Mouse (Mus musculus): ENCODE measurements at regions not wholly inside any gene's neighbourhood (a gene's known extent, or its start where the extent isn't known, plus 50 kb on each side); places are given as distances from the start of the nearest gene placed in this dataset.

GRCm38 (mm10) chr9:94333450-94333849, 204.4 kb downstream of the 1190002N15Rik start:
- ATAC-seq (ENCODE audit: insufficient number of reproducible peaks, insufficient read depth, low FRiP score, low TSS enrichment, low read depth) = no peak
- no peak overlapping the region for H3K27ac ChIP-seq

GRCm38 (mm10) chr9:94323011-94323410, 214.9 kb downstream of the 1190002N15Rik start:
- Histone ChIP-seq H3K4me1 (replicated peaks) (no peaks in the 10 kb centered on the region), H3K9ac (replicated peaks) (no peak overlapping the region), H3K27ac (no peak overlapping the region), H3K4me2 (no peak overlapping the region), H3K4me3 (replicated peaks) (no peak overlapping the region), H3K36me3 (no peaks in the 10 kb centered on the region), H3K27me3 (no peaks in the 10 kb centered on the region), H3K9me3 (no peaks in the 10 kb centered on the region)
- ATAC-seq (ENCODE audit: insufficient number of reproducible peaks, insufficient read depth, low FRiP score, low TSS enrichment, low read depth) = no peak
- WGBS = 90% methylated on average over 3 of the region's 3 CpGs

More at GRCm38 (mm10) chr9:94333450-94333849, 204.4 kb downstream of the 1190002N15Rik start:
- no peak overlapping the region for H3K4me3 ChIP-seq (replicated peaks)
- H3K9me3 ChIP-seq = no peaks in the 10 kb centered on the region
- 84% methylated on average over 5 of the region's 5 CpGs for WGBS
- H3K9ac ChIP-seq (replicated peaks) = no peak overlapping the region
- H3K4me1 ChIP-seq (replicated peaks) = no peaks in the 10 kb centered on the region
- no peaks in the 10 kb centered on the region for H3K27me3 ChIP-seq
- no peak overlapping the region for H3K4me2 ChIP-seq
- H3K36me3 ChIP-seq = no peaks in the 10 kb centered on the region

- no peaks in the 10 kb centered on the region for H3K4me1 ChIP-seq (replicated peaks)
- no peak overlapping the region for H3K9ac ChIP-seq (replicated peaks)
- H3K9me3 ChIP-seq = no peaks in the 10 kb centered on the region
- no peaks in the 10 kb centered on the region for H3K36me3 ChIP-seq
- no peak overlapping the region for H3K4me3 ChIP-seq (replicated peaks)
- H3K27ac ChIP-seq = no peak overlapping the region
- H3K27me3 ChIP-seq = no peaks in the 10 kb centered on the region
- ATAC-seq (ENCODE audit: insufficient number of reproducible peaks, insufficient read depth, low FRiP score, low TSS enrichment, low read depth) = no peak
- whole genome bisulfite sequencing = 69% methylated on average over 3 of the region's 3 CpGs
- no peak overlapping the region for H3K4me2 ChIP-seq
Observed at GRCm38 (mm10) chr9:94302575-94302974, 235.3 kb downstream of the 1190002N15Rik start.

GRCm38 (mm10) chr9:94301896-94302295, 236.0 kb downstream of the 1190002N15Rik start:
- Histone ChIP-seq H3K36me3 (no peaks in the 10 kb centered on the region), H3K9me3 (no peaks in the 10 kb centered on the region), H3K4me1 (replicated peaks) (no peaks in the 10 kb centered on the region), H3K4me3 (replicated peaks) (no peak overlapping the region), H3K9ac (replicated peaks) (no peak overlapping the region), H3K27me3 (no peaks in the 10 kb centered on the region), H3K4me2 (no peak overlapping the region), H3K27ac (no peak overlapping the region)
- 91% methylated on average over 1 of the region's 1 CpGs for WGBS
- no peak for ATAC-seq (ENCODE audit: insufficient number of reproducible peaks, insufficient read depth, low FRiP score, low TSS enrichment, low read depth)

- no peaks in the 10 kb centered on the region for H3K36me3 ChIP-seq
- WGBS = 83% methylated on average over 6 of the region's 6 CpGs
- H3K4me1 ChIP-seq (replicated peaks) = no peaks in the 10 kb centered on the region
- H3K27me3 ChIP-seq = no peaks in the 10 kb centered on the region
- no peaks in the 10 kb centered on the region for H3K9me3 ChIP-seq
- no peak overlapping the region for H3K4me2 ChIP-seq
- no peak overlapping the region for H3K27ac ChIP-seq
- no peak overlapping the region for H3K4me3 ChIP-seq (replicated peaks)
- no peak for ATAC-seq (ENCODE audit: insufficient number of reproducible peaks, insufficient read depth, low FRiP score, low TSS enrichment, low read depth)
- no peak overlapping the region for H3K9ac ChIP-seq (replicated peaks)
Observed at GRCm38 (mm10) chr9:94295431-94295830, 242.4 kb downstream of the 1190002N15Rik start.

- WGBS = 80% methylated on average over 3 of the region's 3 CpGs
- Histone ChIP-seq H3K27ac (no peak overlapping the region), H3K36me3 (no peaks in the 10 kb centered on the region), H3K4me1 (replicated peaks) (no peaks in the 10 kb centered on the region), H3K9me3 (no peaks in the 10 kb centered on the region), H3K27me3 (no peaks in the 10 kb centered on the region), H3K4me2 (no peak overlapping the region), H3K4me3 (replicated peaks) (no peak overlapping the region), H3K9ac (replicated peaks) (no peak overlapping the region)
- ATAC-seq (ENCODE audit: insufficient number of reproducible peaks, insufficient read depth, low FRiP score, low TSS enrichment, low read depth) = no peak
Observed at GRCm38 (mm10) chr9:94292147-94292546, 245.7 kb downstream of the 1190002N15Rik start.

GRCm38 (mm10) chr9:94289546-94289945, 248.3 kb downstream of the 1190002N15Rik start:
- Histone ChIP-seq H3K27me3 (no peaks in the 10 kb centered on the region), H3K27ac (no peak overlapping the region), H3K4me1 (replicated peaks) (no peaks in the 10 kb centered on the region), H3K9me3 (no peaks in the 10 kb centered on the region; the same call in 1 of the 2 replicates), H3K4me3 (replicated peaks) (no peak overlapping the region), H3K36me3 (no peaks in the 10 kb centered on the region), H3K9ac (replicated peaks) (no peak overlapping the region), H3K4me2 (no peak overlapping the region)
- no peak for ATAC-seq (ENCODE audit: insufficient number of reproducible peaks, insufficient read depth, low FRiP score, low TSS enrichment, low read depth)

- no peak overlapping the region for H3K27ac ChIP-seq
- ATAC-seq (ENCODE audit: insufficient number of reproducible peaks, insufficient read depth, low FRiP score, low TSS enrichment, low read depth) = no peak
- H3K4me1 ChIP-seq (replicated peaks) = no peaks in the 10 kb centered on the region
- no peaks in the 10 kb centered on the region; the same call in 1 of the 2 replicates for H3K9me3 ChIP-seq
- no peaks in the 10 kb centered on the region for H3K36me3 ChIP-seq
- H3K4me2 ChIP-seq = no peak overlapping the region
- H3K27me3 ChIP-seq = no peaks in the 10 kb centered on the region
- H3K9ac ChIP-seq (replicated peaks) = no peak overlapping the region
- H3K4me3 ChIP-seq (replicated peaks) = no peak overlapping the region
- WGBS = 78% methylated on average over 2 of the region's 2 CpGs
Observed at GRCm38 (mm10) chr9:94287559-94287958, 250.3 kb downstream of the 1190002N15Rik start.

GRCm38 (mm10) chr9:94278657-94279585, 259.0 kb downstream of the 1190002N15Rik start:
- Histone ChIP-seq H3K4me1 (replicated peaks) (no peaks in the 10 kb centered on the region), H3K36me3 (no peaks in the 10 kb centered on the region), H3K4me2 (no peak overlapping the region), H3K9me3 (no peaks in the 10 kb centered on the region), H3K27me3 (no peaks in the 10 kb centered on the region), H3K4me3 (replicated peaks) (no peak overlapping the region), H3K27ac (no peak overlapping the region), H3K9ac (replicated peaks) (no peak overlapping the region)
- ATAC-seq (ENCODE audit: insufficient number of reproducible peaks, insufficient read depth, low FRiP score, low TSS enrichment, low read depth) = no peak
- 84% methylated on average over 4 of the region's 4 CpGs for WGBS

- no peaks in the 10 kb centered on the region for H3K9me3 ChIP-seq
- no peak overlapping the region for H3K4me3 ChIP-seq (replicated peaks)
- H3K27ac ChIP-seq = no peak overlapping the region
- no peak overlapping the region for H3K9ac ChIP-seq (replicated peaks)
- no peak for ATAC-seq (ENCODE audit: insufficient number of reproducible peaks, insufficient read depth, low FRiP score, low TSS enrichment, low read depth)
- H3K4me2 ChIP-seq = no peak overlapping the region
- 93% methylated on average over 3 of the region's 3 CpGs for WGBS
- no peaks in the 10 kb centered on the region for H3K36me3 ChIP-seq
- no peaks in the 10 kb centered on the region for H3K27me3 ChIP-seq
- H3K4me1 ChIP-seq (replicated peaks) = no peaks in the 10 kb centered on the region
Observed at GRCm38 (mm10) chr9:94277096-94277495, 260.8 kb downstream of the 1190002N15Rik start.

GRCm38 (mm10) chr9:94269213-94269612, 268.7 kb downstream of the 1190002N15Rik start:
- Histone ChIP-seq H3K4me1 (replicated peaks) (0 out of 2 replicates have a peak, but pooled peaks cover 6% of the 10 kb centered on the region), H3K36me3 (no peaks in the 10 kb centered on the region), H3K27ac (no peak overlapping the region), H3K9me3 (no peaks in the 10 kb centered on the region), H3K9ac (replicated peaks) (no peak overlapping the region), H3K27me3 (no peaks in the 10 kb centered on the region), H3K4me2 (no peak overlapping the region), H3K4me3 (replicated peaks) (no peak overlapping the region)
- WGBS = 55% methylated on average over 5 of the region's 5 CpGs
- peak; percentile 73; the same call in 1 of the 2 replicates for ATAC-seq (ENCODE audit: insufficient number of reproducible peaks, insufficient read depth, low FRiP score, low TSS enrichment, low read depth)

All from limb, embryonic 12.5 days (tissue).